Mouse (Mus musculus) kidney, postnatal 0 days (tissue): ENCODE data around the gene Vtcn1. TPM values are rescaled to one million over a fixed set of nuclear protein-coding genes. Genes with fewer than 3 reads are reported as not detected.

Experiments used
- ATAC-seq: fragments of 200-750 bp; cut with Nextera tagmentation; replicated peaks from 2 replicates; pipeline ENCODE4 v1.8.0; 2017; ENCODE audit warnings: low read depth, moderate number of reproducible peaks, moderate TSS enrichment, moderate library complexity; ENCODE audit not compliant: low FRiP score
- DNase-seq: peaks from one replicate; pipeline ENCODE4 v3.0.0-alpha.2; 2016; ENCODE audit warnings: low spot score
- H3K27ac ChIP-seq: fragments of 300-500 bp; sonication (generic); 2 replicates; pipeline ENCODE4 v1.5.1; 2014; ENCODE audit warnings: mild to moderate bottlenecking
- H3K27me3 ChIP-seq: fragments of 300-500 bp; sonication (generic); 2 replicates; pipeline ENCODE4 v1.6.1; 2014; ENCODE audit warnings: low read length, mixed read lengths; ENCODE audit not compliant: insufficient read depth
- H3K36me3 ChIP-seq: fragments of 300-500 bp; sonication (generic); 2 replicates; pipeline ENCODE4 v1.6.1; 2014; ENCODE audit warnings: low read length, mixed read lengths; ENCODE audit not compliant: insufficient read depth
- H3K4me1 ChIP-seq: fragments of 300-500 bp; sonication (generic); replicated peaks from 2 replicates; pipeline ENCODE4 v1.6.1; 2014; ENCODE audit warnings: antibody characterized with exemption, low read length, mixed read lengths; ENCODE audit not compliant: insufficient read depth
- H3K4me2 ChIP-seq: fragments of 300-500 bp; sonication (generic); 2 replicates; pipeline ENCODE4 v1.6.1; 2014; ENCODE audit warnings: mild to moderate bottlenecking, low read length, moderate library complexity, mixed read lengths
- H3K4me3 ChIP-seq: fragments of 300-500 bp; sonication (generic); replicated peaks from 2 replicates; pipeline ENCODE4 v1.5.1; 2014; ENCODE audit warnings: low read depth, low read length
- H3K9ac ChIP-seq: fragments of 300-500 bp; sonication (generic); 2 replicates; pipeline ENCODE4 v1.6.1; 2014; ENCODE audit warnings: low read depth, low read length
- H3K9me3 ChIP-seq: fragments of 300-500 bp; sonication (generic); replicated peaks from 2 replicates; pipeline ENCODE4 v1.6.1; 2016; ENCODE audit warnings: low read length, inconsistent platforms, mixed read lengths
- CTCF ChIP-seq: IDR thresholded peaks from 2 replicates; pipeline ENCODE4 v1.5.1; 2016; ENCODE audit warnings: antibody characterized with exemption, low read depth, mild to moderate bottlenecking, moderate library complexity
- WGBS: fragments of 180-500 bp; shearing (Covaris S2); extraction: QIAGEN DNeasy Blood & Tissue Kit; methylation state at CpG from one replicate; pipeline ENCODE4 v1.1.7; 2014; 5-methylcytosine and 5-hydroxymethylcytosine counted together
- polyA plus RNA-seq: library from polyadenylated mRNA; unstranded; fragments of >200 nt; fragmentation: Nextera tagmentation; extraction: Ambion mirVana; gene quantifications from 2 replicates; pipeline ENCODE4 v1.2.1, GENCODE M21; 2015

The Vtcn1 gene
- polyA plus RNA-seq, 1 experiment from 2014 or later = 0.55 TPM

GRCm38 (mm10) chr3:100844366-100844765 is 19.1 kb downstream of the Vtcn1 start:
- WGBS = 62% methylated on average over 5 of the region's 5 CpGs

GRCm38 (mm10) chr3:100848348-100848747 is 23.1 kb downstream of the Vtcn1 start:
- Histone ChIP-seq H3K9ac (no peak overlapping the region), H3K9me3 (no peaks in the 10 kb centered on the region), H3K36me3 (no peaks in the 10 kb centered on the region), H3K27ac (no peak overlapping the region), H3K4me2 (no peak overlapping the region), H3K27me3 (no peaks in the 10 kb centered on the region), H3K4me1 (no peaks in the 10 kb centered on the region), H3K4me3 (no peak overlapping the region)
- WGBS = 88% methylated on average over 7 of the region's 7 CpGs
- no peak for ATAC-seq
- no peak for TF ChIP-seq CTCF
- DNase-seq = no peak

More at GRCm38 (mm10) chr3:100844366-100844765, 19.1 kb downstream of the Vtcn1 start:
- ATAC-seq (no peak), DNase-seq (no peak)
- H3K27ac ChIP-seq = no peak overlapping the region
- no peaks in the 10 kb centered on the region for H3K27me3 ChIP-seq
- H3K9me3 ChIP-seq = no peaks in the 10 kb centered on the region
- TF ChIP-seq CTCF = no peak
- no peaks in the 10 kb centered on the region for H3K4me1 ChIP-seq
- H3K9ac ChIP-seq = no peak overlapping the region
- H3K4me3 ChIP-seq = no peak overlapping the region
- H3K36me3 ChIP-seq = no peaks in the 10 kb centered on the region
- no peak overlapping the region for H3K4me2 ChIP-seq

GRCm38 (mm10) chr3:100850468-100850867 is 25.2 kb downstream of the Vtcn1 start:
- Histone ChIP-seq H3K4me3 (no peak overlapping the region), H3K27ac (no peak overlapping the region), H3K36me3 (no peaks in the 10 kb centered on the region), H3K4me1 (no peaks in the 10 kb centered on the region), H3K9me3 (no peaks in the 10 kb centered on the region), H3K4me2 (no peak overlapping the region), H3K9ac (no peak overlapping the region), H3K27me3 (no peaks in the 10 kb centered on the region)
- no peak for ATAC-seq
- DNase-seq = no peak
- WGBS = 74% methylated on average over 6 of the region's 6 CpGs
- TF ChIP-seq CTCF = no peak

- Histone ChIP-seq H3K27me3 (no peaks in the 10 kb centered on the region), H3K4me3 (no peak overlapping the region), H3K27ac (peak overlapping the region; percentile 62), H3K9me3 (no peaks in the 10 kb centered on the region), H3K9ac (no peak overlapping the region), H3K4me1 (no peaks in the 10 kb centered on the region), H3K36me3 (no peaks in the 10 kb centered on the region), H3K4me2 (0 out of 2 replicates have a peak overlapping the region, but pooled peaks have one; percentile 2)
- DNase-seq (no peak), ATAC-seq (no peak)
- no peak for TF ChIP-seq CTCF
- 50% methylated on average over 9 of the region's 9 CpGs for WGBS
These were observed 31.0 kb downstream of the Vtcn1 start for GRCm38 (mm10) chr3:100856050-100856815.

- H3K9me3 ChIP-seq = no peaks in the 10 kb centered on the region
- no peak for ATAC-seq
- H3K27ac ChIP-seq = no peak overlapping the region
- no peaks in the 10 kb centered on the region for H3K27me3 ChIP-seq
- no peak overlapping the region for H3K9ac ChIP-seq
- H3K36me3 ChIP-seq = no peaks in the 10 kb centered on the region
- no peak overlapping the region for H3K4me2 ChIP-seq
- no peak overlapping the region for H3K4me3 ChIP-seq
- peak; percentile 12 for DNase-seq
- no peaks in the 10 kb centered on the region for H3K4me1 ChIP-seq
- TF ChIP-seq CTCF = no peak
- 61% methylated on average over 5 of the region's 5 CpGs for WGBS
These were observed 31.9 kb downstream of the Vtcn1 start for GRCm38 (mm10) chr3:100857139-100857538.

- DNase-seq = no peak
- TF ChIP-seq CTCF = no peak
- H3K27ac ChIP-seq = no peak overlapping the region
- 88% methylated on average over 5 of the region's 5 CpGs for WGBS
- no peaks in the 10 kb centered on the region for H3K27me3 ChIP-seq
- H3K4me1 ChIP-seq = no peaks in the 10 kb centered on the region
- no peak for ATAC-seq
- H3K9ac ChIP-seq = no peak overlapping the region
- H3K36me3 ChIP-seq = no peaks in the 10 kb centered on the region
- no peak overlapping the region for H3K4me2 ChIP-seq
- no peaks in the 10 kb centered on the region for H3K9me3 ChIP-seq
- H3K4me3 ChIP-seq = no peak overlapping the region
These were observed 33.2 kb downstream of the Vtcn1 start for GRCm38 (mm10) chr3:100858334-100859002.
